Mouse (Mus musculus) embryonic facial prominence, embryonic 10.5 days (tissue): Measurements from ENCODE around the gene Agxt. TPM values are rescaled to one million over a fixed set of nuclear protein-coding genes. Genes with fewer than 3 reads are reported as not detected.

Source experiments
- DNase-seq: peaks from one replicate; pipeline ENCODE4 v3.0.0-alpha.2; 2017; ENCODE audit warnings: low spot score
- H3K27ac ChIP-seq: fragments of 300-500 bp; sonication (generic); replicated peaks from 2 replicates; pipeline ENCODE4 v1.5.1; 2016; ENCODE audit warnings: mild to moderate bottlenecking
- H3K27me3 ChIP-seq: fragments of 300-500 bp; sonication (generic); replicated peaks from 2 replicates; pipeline ENCODE4 v1.6.1; 2016; ENCODE audit warnings: low read depth, mild to moderate bottlenecking; ENCODE audit not compliant: poor library complexity, severe bottlenecking
- H3K36me3 ChIP-seq: fragments of 300-500 bp; sonication (generic); replicated peaks from 2 replicates; pipeline ENCODE4 v1.6.1; 2016; ENCODE audit warnings: mild to moderate bottlenecking, moderate library complexity
- H3K4me1 ChIP-seq: fragments of 300-500 bp; sonication (generic); 2 replicates; pipeline ENCODE4 v1.6.1; 2016
- H3K4me3 ChIP-seq: fragments of 300-500 bp; sonication (generic); 2 replicates; pipeline ENCODE4 v1.5.1; 2016; ENCODE audit warnings: mild to moderate bottlenecking, moderate library complexity
- H3K9me3 ChIP-seq: fragments of 300-500 bp; sonication (generic); 2 replicates; pipeline ENCODE4 v1.6.1; 2016; ENCODE audit warnings: mild to moderate bottlenecking
- WGBS: fragments of 180-500 bp; shearing (Covaris S2); methylation state at CpG from one replicate; pipeline ENCODE4 v1.1.7; 2016; 5-methylcytosine and 5-hydroxymethylcytosine counted together
- polyA plus RNA-seq: library from polyadenylated mRNA; unstranded; fragments of >200 nt; fragmentation: Nextera tagmentation; extraction: Ambion mirVana; gene quantifications from 2 replicates; pipeline ENCODE4 v1.2.1, GENCODE M21; 2016

Gene Agxt
- polyA plus RNA-seq, 1 experiment from 2014 or later = not detected

GRCm38 (mm10) chr1:93125256-93125655 is 9.8 kb upstream of the Agxt start:
- Histone ChIP-seq H3K4me3 (no peak overlapping the region), H3K4me1 (peaks cover 18% of the 10 kb centered on the region), H3K27me3 (no peaks in the 10 kb centered on the region), H3K9me3 (no peaks in the 10 kb centered on the region), H3K27ac (no peak overlapping the region), H3K36me3 (no peaks in the 10 kb centered on the region)
- DNase-seq = no peak
- WGBS = 68% methylated on average over 5 of the region's 5 CpGs

- Histone ChIP-seq H3K4me3 (no peak overlapping the region), H3K36me3 (no peaks in the 10 kb centered on the region), H3K27ac (no peak overlapping the region), H3K4me1 (peaks cover 18% of the 10 kb centered on the region), H3K9me3 (no peaks in the 10 kb centered on the region), H3K27me3 (no peaks in the 10 kb centered on the region)
- no peak for DNase-seq
- WGBS = 78% methylated on average over 8 of the region's 8 CpGs
Observed at GRCm38 (mm10) chr1:93128209-93128608, 6.8 kb upstream of the Agxt start.

GRCm38 (mm10) chr1:93128710-93129349 is 6.2 kb upstream of the Agxt start:
- Histone ChIP-seq H3K4me3 (no peak overlapping the region), H3K4me1 (peaks cover 18% of the 10 kb centered on the region), H3K27ac (no peak overlapping the region), H3K9me3 (no peaks in the 10 kb centered on the region), H3K36me3 (no peaks in the 10 kb centered on the region), H3K27me3 (no peaks in the 10 kb centered on the region)
- WGBS = 16% methylated on average over 6 of the region's 6 CpGs
- DNase-seq = peak; percentile 59

DNA sequence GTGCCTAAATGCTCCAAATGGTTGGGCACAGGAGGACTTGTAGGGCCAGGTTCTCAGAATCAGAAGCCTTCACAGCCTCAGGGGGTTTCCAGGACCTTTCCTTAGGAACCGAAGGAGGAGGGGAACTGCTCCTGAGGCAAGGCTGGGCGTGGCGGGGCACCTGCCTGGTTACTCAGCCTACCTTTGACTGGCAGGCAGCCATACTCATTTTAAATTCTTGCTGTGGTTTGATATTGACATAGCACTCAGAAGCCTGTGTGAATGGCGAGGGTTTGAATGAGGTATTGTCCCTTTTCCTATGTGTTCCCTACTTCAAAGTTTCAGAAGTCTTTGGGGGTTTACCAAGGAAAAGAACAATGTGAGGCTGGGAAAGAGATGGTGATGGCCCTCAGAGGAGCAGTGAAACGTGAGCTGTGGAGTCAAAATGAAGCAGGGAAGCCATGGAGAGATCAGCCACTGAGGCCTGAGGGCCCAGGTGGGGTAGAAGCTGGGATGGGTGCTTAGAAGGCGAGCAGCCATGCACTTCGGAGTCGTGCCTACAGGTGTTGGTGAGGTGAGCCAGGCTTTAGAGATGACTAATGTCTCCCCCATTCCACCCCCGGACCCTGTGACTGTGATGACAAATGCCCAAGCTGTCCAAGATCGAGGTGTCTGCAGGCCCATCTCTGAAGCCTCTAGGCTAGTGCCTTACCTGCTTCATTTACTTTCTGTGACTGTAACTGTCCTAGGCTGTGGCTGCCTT is 4.6 kb upstream of the Agxt start:
- DNase-seq = no peak
- Histone ChIP-seq H3K27ac (no peak overlapping the region), H3K4me3 (no peak overlapping the region), H3K4me1 (peaks cover 20% of the 10 kb centered on the region), H3K9me3 (no peaks in the 10 kb centered on the region), H3K27me3 (no peaks in the 10 kb centered on the region), H3K36me3 (no peaks in the 10 kb centered on the region)
- 66% methylated on average over 10 of the region's 10 CpGs for WGBS

DNA sequence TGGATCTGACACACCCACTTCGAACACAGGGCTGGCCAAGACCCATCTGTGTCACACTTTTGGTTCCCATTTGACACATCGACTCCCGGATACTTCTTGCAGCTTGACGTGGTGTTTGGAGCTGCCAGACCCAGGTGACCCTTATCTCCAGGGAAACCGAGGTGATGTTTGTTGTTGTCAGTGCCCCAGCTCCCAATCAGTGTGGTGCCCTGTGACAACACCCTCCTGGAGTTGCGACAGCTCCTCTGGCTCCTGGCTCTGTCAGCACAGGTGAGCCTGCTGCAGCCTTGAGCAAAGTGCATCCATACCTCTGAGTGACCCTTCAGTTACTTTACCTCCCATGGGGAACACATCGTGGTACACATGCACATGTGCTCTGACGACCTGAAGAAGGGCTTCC is 2.4 kb upstream of the Agxt start:
- H3K4me3 ChIP-seq = no peak overlapping the region
- no peak for DNase-seq
- H3K27ac ChIP-seq = no peak overlapping the region
- H3K4me1 ChIP-seq = peaks cover 24% of the 10 kb centered on the region
- H3K27me3 ChIP-seq = no peaks in the 10 kb centered on the region
- WGBS = 68% methylated on average over 8 of the region's 8 CpGs
- no peaks in the 10 kb centered on the region for H3K9me3 ChIP-seq
- no peaks in the 10 kb centered on the region for H3K36me3 ChIP-seq

DNA sequence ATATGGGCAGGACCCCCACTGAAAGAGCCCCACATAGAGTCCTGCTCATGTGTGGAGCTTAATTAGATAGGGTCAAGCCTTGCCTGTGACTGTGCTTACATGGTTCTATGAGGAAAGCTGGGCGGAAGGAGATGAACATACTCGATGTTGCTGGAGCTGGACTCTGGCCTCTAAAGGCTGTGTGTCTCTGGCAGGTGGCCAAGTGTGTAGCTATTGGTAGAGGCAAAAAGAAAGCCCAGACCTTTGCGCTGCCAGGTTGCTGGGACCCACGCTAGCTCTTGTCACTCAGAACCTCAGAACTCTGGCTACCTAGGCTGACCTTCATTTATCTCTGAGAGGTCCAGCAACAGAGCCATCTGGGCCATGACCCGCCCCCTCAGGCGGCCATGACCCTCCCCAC is 3.5 kb downstream of the Agxt start:
- no peaks in the 10 kb centered on the region for H3K27me3 ChIP-seq
- 90% methylated on average over 6 of the region's 6 CpGs for WGBS
- no peaks in the 10 kb centered on the region for H3K9me3 ChIP-seq
- no peak for DNase-seq
- H3K36me3 ChIP-seq = no peaks in the 10 kb centered on the region
- H3K27ac ChIP-seq = no peak overlapping the region
- H3K4me3 ChIP-seq = no peak overlapping the region
- peaks cover 11% of the 10 kb centered on the region for H3K4me1 ChIP-seq

GRCm38 (mm10) chr1:93139713-93140112 is 4.7 kb downstream of the Agxt start:
- no peaks in the 10 kb centered on the region for H3K27me3 ChIP-seq
- H3K4me3 ChIP-seq = no peak overlapping the region
- no peaks in the 10 kb centered on the region for H3K9me3 ChIP-seq
- WGBS = 87% methylated on average over 7 of the region's 7 CpGs
- no peak for DNase-seq
- no peaks in the 10 kb centered on the region for H3K36me3 ChIP-seq
- H3K27ac ChIP-seq = no peak overlapping the region
- peaks cover 21% of the 10 kb centered on the region for H3K4me1 ChIP-seq

GRCm38 (mm10) chr1:93142871-93143270 is 7.8 kb downstream of the Agxt start:
- Histone ChIP-seq H3K27ac (no peak overlapping the region), H3K4me3 (no peak overlapping the region), H3K36me3 (no peaks in the 10 kb centered on the region), H3K4me1 (peaks cover 18% of the 10 kb centered on the region), H3K27me3 (no peaks in the 10 kb centered on the region), H3K9me3 (no peaks in the 10 kb centered on the region)
- WGBS = 87% methylated on average over 1 of the region's 1 CpGs
- no peak for DNase-seq

DNA sequence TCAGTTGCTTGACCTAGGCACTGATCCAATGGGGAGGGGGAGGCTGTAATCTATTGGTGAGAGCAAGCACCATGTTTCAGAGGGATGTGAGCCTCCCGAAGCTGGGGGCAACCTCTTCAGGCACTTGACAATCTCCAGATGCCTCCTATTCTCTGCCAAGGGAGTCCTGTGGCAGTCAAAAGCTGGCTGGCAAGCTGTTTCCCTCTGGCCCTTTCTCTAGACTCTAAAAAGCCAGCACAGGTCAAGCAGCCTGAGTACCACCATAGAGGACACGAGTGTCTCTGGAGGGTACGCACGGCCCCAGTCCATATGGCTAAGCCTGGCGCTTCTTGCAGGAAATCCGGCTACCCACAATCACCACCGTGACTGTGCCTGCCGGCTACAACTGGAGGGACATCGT is 9.1 kb downstream of the Agxt start:
- Histone ChIP-seq H3K9me3 (no peaks in the 10 kb centered on the region), H3K27me3 (no peaks in the 10 kb centered on the region), H3K4me3 (no peak overlapping the region), H3K4me1 (peaks cover 13% of the 10 kb centered on the region), H3K27ac (no peak overlapping the region), H3K36me3 (no peaks in the 10 kb centered on the region)
- no peak for DNase-seq
- WGBS = 79% methylated on average over 9 of the region's 9 CpGs

- H3K9me3 ChIP-seq = no peaks in the 10 kb centered on the region
- H3K27ac ChIP-seq = no peak overlapping the region
- no peak for DNase-seq
- H3K4me3 ChIP-seq = no peak overlapping the region
- 86% methylated on average over 2 of the region's 2 CpGs for WGBS
- no peaks in the 10 kb centered on the region for H3K4me1 ChIP-seq
- no peaks in the 10 kb centered on the region for H3K36me3 ChIP-seq
- H3K27me3 ChIP-seq = no peaks in the 10 kb centered on the region
Observed at GRCm38 (mm10) chr1:93150907-93151661, 16.0 kb downstream of the Agxt start.

GRCm38 (mm10) chr1:93157566-93157965 is 22.5 kb downstream of the Agxt start:
- no peaks in the 10 kb centered on the region for H3K36me3 ChIP-seq
- peaks cover 18% of the 10 kb centered on the region for H3K4me1 ChIP-seq
- DNase-seq = no peak
- H3K27ac ChIP-seq = no peak overlapping the region
- 80% methylated on average over 4 of the region's 4 CpGs for WGBS
- H3K27me3 ChIP-seq = no peaks in the 10 kb centered on the region
- H3K4me3 ChIP-seq = no peak overlapping the region
- no peaks in the 10 kb centered on the region for H3K9me3 ChIP-seq

DNA sequence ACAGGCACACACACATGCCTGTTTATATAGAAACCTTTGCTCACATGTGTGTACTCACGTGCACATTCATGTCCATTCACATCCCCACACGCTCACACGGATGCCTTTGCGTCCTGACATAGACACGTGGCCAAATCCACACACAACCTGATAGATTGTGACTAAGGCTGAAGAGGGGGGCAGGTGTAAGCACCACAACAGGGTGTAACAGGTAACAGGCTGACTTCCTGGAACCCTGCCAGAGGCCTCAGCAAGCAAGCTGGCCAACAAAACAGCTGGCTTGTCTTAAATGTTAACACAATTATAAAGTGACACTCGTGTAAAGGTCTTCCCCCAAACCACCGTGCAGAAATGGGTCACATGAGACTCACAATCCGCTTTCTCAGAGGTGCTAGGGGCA is 23.9 kb downstream of the Agxt start:
- no peaks in the 10 kb centered on the region for H3K27me3 ChIP-seq
- no peaks in the 10 kb centered on the region for H3K36me3 ChIP-seq
- H3K4me3 ChIP-seq = no peak overlapping the region
- no peak overlapping the region for H3K27ac ChIP-seq
- H3K9me3 ChIP-seq = no peaks in the 10 kb centered on the region
- H3K4me1 ChIP-seq = peaks cover 18% of the 10 kb centered on the region
- no peak for DNase-seq
- 87% methylated on average over 8 of the region's 8 CpGs for WGBS
